Mouse (Mus musculus) erythroid progenitor cell, adult 5-6 weeks (primary cell): ENCODE measurements around the gene Gm20388. TPM values are rescaled to one million over a fixed set of nuclear protein-coding genes. Genes with fewer than 3 reads are reported as not detected.

Experiments used
- ATAC-seq: replicated peaks from 2 replicates; pipeline ENCODE4 v1.8.0; 2016; ENCODE audit warnings: moderate number of reproducible peaks, mild to moderate bottlenecking, moderate TSS enrichment, inconsistent platforms; ENCODE audit not compliant: poor library complexity, low FRiP score, severe bottlenecking
- total RNA-seq, 2 experiments: library from RNA; stranded (forward) in 1 of 2; stranded (reverse) in 1 of 2; fragments of 150-400 nt in 1 of 2; fragments of 186-747, 209-891 nt in 1 of 2; gene quantifications; 2 replicates each; pipeline versions ENCODE4 v1.2.3 to v1.2.4; 2015 to 2017; ENCODE audit warnings: low replicate concordance in 2 of 2

The Gm20388 gene
- total RNA-seq, 2 experiments from 2014 or later = 4.2 TPM; not detected in 1

DNA sequence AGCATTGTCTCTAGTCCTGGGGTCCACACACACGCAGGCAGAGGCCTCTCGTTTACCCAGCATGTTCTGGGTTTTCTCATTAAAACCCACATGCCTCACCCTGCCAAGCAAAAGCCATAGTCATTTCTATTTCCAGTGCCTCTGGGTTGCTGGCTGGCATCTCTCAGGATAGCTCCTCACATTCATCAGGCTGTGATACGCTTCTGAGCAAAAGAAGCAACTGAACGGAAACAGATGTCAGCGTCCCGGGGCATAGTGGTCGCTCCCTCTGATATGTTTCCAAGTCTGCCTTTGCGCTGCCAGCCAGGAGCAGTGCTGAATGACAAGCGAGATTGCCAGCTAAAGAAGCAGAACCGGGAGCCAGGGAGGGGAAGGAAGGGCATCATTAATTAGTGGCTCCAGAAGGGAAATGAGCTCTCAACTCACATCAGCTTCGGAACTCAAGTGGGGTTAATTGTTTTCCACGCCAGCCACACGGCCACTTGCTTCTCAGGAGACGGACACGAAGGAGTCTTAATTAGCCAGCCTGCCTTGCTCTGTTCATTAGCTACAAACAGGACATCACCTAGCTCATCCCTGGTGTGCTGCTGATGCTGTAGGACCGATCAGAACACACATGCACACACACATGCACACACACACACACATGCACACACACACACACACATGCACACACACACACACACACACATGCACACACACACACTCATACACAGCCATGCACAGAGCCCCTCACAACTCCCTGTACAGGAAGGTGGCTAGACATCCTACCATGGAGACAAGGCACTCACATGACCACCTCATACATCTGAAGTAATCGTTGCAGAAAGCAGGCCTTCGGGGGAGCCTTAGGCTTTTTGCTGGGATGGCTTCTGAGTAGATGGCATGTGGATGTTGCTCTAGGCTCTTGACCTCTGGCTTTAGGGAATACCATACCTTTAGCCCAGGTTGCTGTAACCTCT lies 4160.0 kb downstream of the Gm20388 start:
- ATAC-seq = no peak

- ATAC-seq = no peak
Measured at GRCm38 (mm10) chr8:124075977-124076376, 4165.3 kb downstream of the Gm20388 start.

- ATAC-seq = no peak
Measured at GRCm38 (mm10) chr8:124076416-124076815, 4165.8 kb downstream of the Gm20388 start.

DNA sequence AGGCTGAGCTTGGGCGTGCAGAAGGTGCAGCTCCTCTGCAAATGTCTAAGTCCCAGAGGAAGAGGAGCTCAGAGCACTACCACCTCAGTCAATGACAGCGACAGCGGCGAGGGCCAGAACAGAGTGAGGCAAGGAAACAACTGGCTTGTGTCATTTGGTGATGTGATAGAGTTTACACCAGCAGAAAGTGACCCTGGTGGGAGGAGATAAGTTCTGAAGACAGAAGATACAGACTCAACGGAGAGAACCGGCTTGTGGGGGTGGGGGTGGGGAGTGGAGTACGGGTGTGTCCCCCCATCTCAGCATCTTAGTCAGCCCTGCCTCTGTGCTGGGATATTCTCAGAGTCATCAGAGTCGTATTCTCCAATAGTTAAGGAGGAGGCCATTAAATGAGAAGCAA lies 4166.7 kb downstream of the Gm20388 start:
- peak; percentile 82 for ATAC-seq

- peak; percentile 61; the same call in 1 of the 2 replicates for ATAC-seq
Measured at GRCm38 (mm10) chr8:124077998-124078397, 4167.4 kb downstream of the Gm20388 start.

- no peak for ATAC-seq
Measured at GRCm38 (mm10) chr8:124078969-124079368, 4168.3 kb downstream of the Gm20388 start.

GRCm38 (mm10) chr8:124080467-124081326 lies 4170.1 kb downstream of the Gm20388 start:
- ATAC-seq = no peak

DNA sequence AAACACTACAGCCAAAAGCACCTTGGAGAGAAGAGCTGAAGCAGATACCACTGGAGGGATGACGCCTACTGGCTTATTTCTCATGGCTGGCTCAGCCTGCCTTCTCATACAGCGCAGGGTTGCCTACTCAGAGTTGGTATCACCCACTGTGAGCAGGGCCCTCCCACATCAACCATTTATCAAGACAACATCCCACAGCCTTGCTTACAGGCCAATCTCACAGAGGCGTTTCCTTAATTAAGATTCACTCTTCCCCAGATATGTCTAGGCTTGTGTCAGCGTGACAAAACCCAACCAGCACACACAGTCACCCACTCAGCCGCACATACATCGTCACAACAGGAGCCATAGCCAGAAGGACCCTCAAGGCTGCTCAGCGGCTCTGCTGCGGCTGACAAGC lies 4172.0 kb downstream of the Gm20388 start:
- no peak for ATAC-seq

DNA sequence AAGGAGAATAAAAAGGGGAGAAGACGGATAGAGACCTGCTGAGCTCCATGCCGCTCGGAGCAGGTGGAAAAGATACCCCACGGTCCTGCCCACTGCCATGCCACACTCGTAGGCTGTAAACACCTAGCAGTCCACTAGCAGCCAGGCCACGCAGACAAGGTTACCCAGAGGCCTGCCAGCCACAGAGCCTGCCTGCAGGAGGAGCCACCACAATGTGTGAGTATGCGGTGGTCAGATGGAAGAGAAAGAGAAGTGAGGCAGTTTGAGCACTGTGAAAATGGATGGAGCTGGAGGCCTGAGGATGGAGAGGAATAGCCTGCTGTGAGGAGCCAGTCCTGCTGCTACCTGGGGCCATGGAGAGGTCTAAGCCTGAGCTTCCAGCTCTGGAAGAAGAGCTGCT lies 4173.0 kb downstream of the Gm20388 start:
- no peak for ATAC-seq

- ATAC-seq = no peak
Measured at GRCm38 (mm10) chr8:124085668-124086067, 4175.0 kb downstream of the Gm20388 start.

DNA sequence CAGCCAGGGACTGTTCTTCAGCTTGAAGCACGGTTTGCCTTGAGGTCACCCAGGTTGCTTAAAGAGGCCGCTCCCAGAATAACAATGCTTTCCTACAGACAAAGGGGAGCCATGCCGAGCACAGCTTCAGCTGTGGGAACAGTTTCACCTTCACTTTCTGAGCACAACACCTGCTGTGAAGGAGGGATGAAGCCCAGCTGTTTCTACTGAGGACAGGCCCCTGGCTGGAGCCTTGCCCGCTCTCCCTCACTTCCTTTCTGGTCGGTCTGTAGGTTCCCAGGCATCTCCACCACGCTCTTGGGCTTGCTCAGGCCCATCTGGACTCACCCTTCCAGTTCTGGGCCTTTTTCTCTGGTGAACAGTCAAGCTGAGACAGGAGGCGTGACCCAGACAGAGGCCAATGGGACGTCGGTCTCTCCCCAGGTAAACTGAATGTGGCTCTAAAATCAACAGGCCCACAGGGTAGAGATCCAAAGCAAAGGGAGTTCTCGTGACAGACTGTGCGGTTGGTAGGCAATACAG lies 4177.5 kb downstream of the Gm20388 start:
- ATAC-seq = no peak

DNA sequence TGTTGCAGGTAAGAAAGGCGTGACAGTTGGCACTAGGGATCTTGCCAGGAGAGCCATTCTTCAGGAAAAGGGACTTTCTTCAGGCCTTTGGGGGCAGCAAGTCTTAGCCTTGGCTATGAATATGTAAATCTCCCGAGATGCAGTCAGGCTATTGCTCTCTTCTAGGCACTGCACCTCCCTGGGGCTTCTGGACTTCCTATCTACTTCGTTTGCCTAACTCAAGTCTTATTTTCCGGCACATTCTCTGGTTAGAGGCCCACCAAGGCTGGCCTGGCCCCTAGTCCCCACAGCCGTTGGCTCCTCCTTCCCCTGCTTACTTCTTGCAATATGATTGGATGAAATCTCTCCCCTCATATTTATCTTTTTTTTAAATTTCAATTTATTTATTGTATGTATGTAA lies 4178.4 kb downstream of the Gm20388 start:
- ATAC-seq = no peak

DNA sequence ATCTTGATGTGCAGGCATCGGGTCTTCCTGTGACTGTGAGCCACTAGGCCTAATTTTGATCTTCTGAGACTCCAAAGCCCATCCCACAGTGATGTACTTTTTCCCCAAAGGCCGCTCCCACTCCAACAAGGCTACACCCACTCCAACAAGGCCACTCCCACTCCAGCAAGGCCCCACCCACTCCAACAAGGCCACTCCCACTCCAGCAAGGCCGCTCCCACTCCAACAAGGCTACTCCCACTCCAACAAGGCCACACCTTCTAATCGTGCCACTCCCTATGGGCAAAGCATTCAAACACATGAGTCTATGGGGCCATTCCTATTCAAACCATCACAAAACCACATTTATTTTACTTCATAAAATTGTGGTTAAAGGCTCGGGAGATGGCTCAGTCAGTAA lies 4179.8 kb downstream of the Gm20388 start:
- peak; percentile 61; the same call in 1 of the 2 replicates for ATAC-seq

DNA sequence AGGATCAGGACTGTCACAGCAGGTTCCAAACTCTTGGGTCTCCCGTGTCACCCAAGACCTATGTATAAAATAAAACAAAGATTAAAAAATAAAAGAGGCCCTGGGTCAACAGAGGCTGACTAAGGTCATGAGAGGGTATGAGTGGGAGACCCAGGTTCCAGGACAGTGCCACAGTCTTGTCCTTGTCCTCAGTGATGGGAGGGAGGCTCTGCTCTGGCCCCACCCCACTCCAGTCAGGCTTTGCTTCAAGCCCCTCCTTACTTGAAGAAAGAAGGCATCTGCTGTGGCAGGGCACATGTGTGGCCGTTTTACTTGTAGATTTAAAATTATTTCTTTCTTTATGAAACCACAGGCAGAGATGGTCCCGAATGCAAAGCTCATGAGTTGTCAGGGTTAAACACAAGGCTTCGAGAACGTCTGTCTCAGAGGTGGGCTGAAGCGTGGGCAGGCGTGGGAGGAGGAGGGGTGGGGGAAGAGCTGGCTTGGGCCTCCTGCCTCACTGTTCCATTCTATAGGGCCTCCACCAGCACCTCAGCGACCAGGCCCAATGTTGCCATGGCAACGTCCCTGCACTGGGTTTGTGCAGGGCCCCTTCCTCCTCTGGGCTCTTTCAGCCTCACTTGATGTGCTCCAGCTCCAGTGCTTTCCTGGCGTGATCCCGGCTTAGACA lies 4188.4 kb downstream of the Gm20388 start:
- no peak for ATAC-seq

GRCm38 (mm10) chr8:124099623-124099965 lies 4189.0 kb downstream of the Gm20388 start:
- ATAC-seq = no peak

- ATAC-seq = no peak
Measured at GRCm38 (mm10) chr8:124105869-124106268, 4195.2 kb downstream of the Gm20388 start.

DNA sequence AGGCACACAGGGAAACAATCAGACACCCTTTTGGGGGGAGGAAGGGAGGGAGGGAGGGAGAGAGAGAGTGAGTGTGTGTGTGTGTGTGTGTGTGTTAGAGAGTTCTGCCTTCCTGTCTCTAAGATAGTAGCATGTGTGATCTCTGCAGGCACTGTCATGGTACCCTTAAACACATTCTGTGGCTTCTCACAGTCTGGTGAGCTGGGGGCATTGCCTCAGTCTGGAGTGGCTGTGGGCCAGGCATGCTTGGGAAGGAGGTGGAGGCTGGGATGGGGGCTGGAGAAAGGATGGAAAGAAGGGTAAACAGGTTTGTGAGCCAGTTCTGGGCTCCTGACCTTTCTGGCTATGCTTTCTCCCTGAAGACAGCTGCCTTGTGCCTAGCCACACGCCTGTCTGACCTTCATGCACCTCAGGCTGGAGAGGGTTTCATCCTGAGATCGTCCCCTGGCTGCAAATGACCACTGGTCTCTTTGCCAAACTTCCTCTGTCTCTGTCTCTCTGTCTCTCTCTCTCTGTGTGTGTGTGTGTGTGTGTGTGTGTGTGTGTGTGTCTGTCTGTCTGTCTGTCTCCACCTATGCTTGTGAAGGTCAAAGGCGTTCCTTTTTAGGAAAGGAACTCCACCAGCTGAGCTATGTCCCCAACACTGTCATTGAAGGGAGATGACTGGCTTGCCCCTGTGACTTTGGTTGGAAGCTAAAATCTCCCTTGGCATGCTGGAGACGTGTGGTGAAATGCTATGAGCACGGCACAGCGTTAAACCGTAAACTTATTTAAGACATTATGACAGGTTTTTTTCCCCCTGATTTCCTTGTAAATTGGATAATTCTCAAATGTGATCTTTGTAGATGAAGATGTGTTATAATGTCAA lies 4195.9 kb downstream of the Gm20388 start:
- ATAC-seq = no peak

DNA sequence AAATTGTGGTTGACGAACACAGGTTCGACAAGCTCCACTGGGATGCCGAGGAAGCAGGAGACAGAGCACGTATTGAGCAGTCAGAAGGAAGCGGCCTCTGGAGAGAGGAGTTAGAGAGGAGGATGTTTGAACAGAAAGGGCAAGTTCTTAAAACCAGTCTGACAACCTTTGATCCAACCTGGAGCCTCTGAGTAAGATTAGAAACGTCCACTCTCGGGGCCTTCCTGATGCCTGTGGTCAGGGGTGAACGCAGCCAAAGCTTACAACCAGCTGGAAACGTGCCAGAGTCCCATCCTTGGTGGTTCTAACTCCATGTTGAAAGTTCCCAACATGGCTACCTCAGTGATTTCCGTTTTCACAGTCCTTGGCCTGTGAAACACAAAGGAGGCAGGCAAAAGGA lies 4202.5 kb downstream of the Gm20388 start:
- ATAC-seq = no peak

DNA sequence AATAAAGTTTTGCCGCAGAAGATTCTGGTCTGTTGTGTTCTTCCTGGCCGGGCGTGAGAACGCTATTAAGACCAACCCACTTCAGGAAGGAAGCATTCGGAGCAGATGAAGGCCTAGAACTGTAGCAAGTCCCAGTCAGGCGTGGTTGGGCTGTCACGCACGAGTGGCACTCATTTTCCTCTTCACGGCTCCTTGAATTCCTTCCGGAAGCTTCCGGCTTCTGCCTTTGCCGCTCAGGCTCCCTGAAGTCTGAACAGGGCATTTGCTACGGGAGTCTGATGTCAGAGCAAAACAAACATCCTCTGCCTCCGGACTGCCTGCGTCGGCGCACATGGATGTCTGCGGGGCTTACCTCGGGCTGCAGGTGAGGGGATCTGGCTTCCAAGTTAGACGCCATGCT lies 4214.6 kb downstream of the Gm20388 start:
- no peak for ATAC-seq
